Mouse (Mus musculus) megakaryocyte, embryonic 14.5 days (primary cell): ENCODE results near the gene Tbl1xr1.

Experiments used
- FLI1 ChIP-seq: IDR thresholded peaks from 2 replicates; pipeline ENCODE4 v1.6.1; 2012; ENCODE audit warnings: low read length, inconsistent platforms, mixed read lengths
- GATA1 ChIP-seq: IDR thresholded peaks from 3 replicates; pipeline ENCODE4 v1.6.1; 2012; ENCODE audit warnings: mixed read lengths, low read length, inconsistent platforms, borderline replicate concordance

GRCm38 (mm10) chr3:22180076-22180475, 103.6 kb downstream of the Tbl1xr1 start:
- TF ChIP-seq GATA1 = no peak
- no peak for TF ChIP-seq FLI1
